Mouse (Mus musculus): ENCODE data around the gene Kremen1.

DNA sequence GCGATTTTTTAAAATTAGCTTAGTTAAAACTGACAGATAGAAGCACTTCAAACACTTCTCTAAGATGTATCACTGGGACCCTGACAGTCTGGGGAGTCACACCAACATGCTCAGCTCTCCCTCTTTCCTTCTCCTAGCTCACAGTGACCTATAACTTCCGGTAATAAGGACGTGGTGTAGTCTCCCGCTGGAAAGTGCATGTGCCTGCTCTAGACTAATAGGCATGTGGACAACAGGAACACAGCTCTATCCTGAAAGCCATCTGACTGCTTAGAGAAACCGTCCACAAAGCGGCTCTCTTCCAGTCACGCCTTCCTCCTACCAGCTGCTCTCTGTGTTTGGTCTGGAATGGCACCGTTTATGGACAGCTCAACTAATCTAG, 16.6 kb downstream of the Kremen1 start:
- no peak for TF ChIP-seq CTCF (IDR thresholded peaks at IDR 0.05; ENCODE audit: low read depth)
- no peak for TF ChIP-seq EP300 (IDR thresholded peaks at IDR 0.05; ENCODE audit: low read depth)
